Mouse (Mus musculus): Measurements from ENCODE around the gene Bloc1s5.

Bloc1s5 gene

DNA sequence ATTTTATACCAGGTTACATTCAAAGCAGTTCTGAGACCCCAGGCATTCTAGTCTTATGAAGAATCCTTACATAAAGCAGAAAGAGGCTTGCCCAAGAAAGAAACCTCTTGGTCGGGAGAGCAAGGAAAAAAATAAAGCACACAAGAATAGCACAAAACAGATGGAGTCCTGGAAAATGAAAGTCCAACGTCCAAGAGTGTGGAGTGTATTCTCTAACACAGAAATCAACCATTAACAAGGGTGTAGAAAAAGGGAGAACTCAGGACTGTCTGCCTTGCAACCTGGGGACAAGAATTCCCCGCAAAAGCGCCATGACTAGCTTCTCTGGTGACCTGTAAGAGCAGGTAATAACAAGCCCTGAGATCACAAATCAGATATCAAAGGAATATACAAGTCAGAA lies 69.7 kb downstream of the Bloc1s5 start:
- DNase-seq (ENCODE audit: low spot score) = no peak

DNA sequence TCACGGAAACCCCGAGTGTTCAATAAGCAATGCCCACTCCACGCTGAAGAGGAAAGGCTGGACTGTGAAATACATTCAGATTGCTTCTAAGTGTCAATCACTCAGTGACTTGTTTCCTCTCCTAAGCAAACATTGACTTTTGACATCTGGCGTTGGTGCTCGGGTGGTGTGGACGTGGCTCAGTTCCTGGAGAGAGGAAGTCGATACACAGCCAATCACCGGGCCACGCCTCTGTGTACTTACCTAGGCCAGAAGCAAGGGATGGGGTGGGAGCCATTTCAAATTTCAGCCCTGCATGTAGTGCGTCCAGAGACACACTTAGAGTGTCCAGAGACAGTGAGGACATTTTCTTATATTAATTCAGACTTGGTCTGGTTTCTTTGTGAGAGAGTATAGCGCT lies 80.3 kb downstream of the Bloc1s5 start:
- DNase-seq (ENCODE audit: low spot score) = peak; percentile 34

DNA sequence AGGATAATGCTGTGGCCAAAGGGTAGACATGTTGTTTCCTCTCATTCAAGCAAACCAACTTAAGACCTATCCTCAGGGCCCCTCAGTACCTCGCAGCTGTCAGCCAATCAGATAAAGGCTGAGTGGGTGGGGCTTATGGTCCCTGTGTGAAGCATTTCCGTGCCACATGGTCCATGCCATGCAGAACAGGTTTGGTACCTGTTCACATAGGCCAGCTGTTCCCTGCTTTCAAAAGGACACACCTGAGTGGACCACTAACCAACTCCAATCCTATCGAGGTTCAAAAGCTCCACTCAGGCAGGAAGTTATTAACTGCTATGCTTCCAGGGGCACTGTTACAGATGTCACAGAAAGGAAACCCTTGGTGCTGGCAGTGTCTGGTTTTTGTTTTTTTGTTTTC lies 80.7 kb downstream of the Bloc1s5 start:
- peak; percentile 36 for DNase-seq (ENCODE audit: low spot score)

DNA sequence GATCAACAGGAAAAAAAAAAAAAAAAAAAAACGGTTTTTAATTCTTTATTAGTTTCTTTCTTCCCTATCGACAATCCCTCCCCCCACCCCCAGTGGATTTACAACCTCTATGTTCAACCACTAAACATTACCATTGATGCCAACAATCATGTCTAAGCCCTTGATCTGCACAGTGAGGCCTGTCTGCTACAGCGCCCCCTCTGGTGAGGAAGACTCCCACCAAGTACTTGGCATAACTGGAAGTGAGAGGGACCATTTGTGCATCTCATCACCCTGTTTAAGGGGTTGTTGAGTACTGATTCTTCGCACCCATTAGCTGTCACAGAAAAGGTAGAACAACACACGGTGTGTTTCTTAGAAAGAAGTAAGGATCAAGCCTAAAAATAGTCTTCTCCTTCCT lies 86.2 kb downstream of the Bloc1s5 start:
- DNase-seq (ENCODE audit: low spot score) = peak; percentile 45

DNA sequence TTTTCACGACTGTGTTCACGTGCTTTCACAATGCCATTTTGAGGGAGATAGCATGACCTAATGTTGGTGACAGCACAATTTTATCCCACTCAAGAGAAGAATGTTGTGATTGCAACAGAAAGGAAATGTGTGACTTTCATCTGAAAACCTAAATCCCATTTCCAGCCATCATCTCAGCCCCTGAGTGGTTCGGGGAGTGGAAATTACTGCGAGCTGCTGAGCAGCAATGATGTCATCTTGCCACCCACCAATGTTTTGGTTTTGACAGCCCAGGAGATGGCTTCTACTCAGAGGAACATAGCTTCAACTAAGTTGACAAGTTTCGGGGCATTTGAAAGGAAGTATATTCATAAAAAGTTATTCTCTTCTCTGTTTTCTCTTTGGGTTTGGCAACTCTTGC lies 87.2 kb downstream of the Bloc1s5 start:
- DNase-seq (ENCODE audit: low spot score) = peak; percentile 15

DNA sequence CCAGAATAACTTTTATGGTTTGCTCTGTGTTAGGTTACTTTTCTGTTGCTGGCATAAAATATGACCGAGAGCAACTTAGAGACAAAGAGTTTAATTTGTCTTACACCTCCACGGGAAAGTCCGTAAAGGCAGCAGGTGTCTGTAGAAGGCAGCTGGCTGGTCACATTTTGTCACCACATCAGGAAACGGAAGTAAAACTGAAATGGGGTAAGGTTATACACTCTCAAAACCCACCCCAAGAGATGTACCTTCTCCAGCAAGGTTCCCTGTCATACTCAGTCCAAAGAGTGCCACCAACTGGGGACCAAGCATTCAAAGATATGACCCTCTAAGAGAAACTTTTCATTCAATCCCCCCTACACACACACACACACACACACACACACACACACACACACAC lies 88.2 kb downstream of the Bloc1s5 start:
- DNase-seq (ENCODE audit: low spot score) = peak; percentile 7

DNA sequence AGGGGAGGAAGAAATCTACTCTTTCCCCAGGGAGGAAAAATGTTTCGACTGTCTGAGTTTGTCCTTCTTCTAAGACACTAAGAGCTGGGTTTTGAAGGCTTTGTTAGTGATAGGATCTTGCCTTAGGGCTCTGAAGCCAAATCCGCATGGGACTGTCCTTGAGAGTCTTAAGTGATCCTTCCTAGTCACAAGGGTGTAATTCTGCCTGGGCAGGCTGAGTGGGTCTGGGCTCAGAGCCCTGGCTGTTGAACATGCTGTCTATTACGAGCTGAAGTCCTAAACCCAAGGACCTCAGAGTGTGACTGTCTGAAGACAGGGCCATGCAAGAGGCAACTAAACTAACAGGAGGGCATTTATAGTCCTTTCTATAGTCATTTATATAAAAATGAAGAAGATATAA lies 89.4 kb downstream of the Bloc1s5 start:
- peak; percentile 32 for DNase-seq (ENCODE audit: low spot score)

DNA sequence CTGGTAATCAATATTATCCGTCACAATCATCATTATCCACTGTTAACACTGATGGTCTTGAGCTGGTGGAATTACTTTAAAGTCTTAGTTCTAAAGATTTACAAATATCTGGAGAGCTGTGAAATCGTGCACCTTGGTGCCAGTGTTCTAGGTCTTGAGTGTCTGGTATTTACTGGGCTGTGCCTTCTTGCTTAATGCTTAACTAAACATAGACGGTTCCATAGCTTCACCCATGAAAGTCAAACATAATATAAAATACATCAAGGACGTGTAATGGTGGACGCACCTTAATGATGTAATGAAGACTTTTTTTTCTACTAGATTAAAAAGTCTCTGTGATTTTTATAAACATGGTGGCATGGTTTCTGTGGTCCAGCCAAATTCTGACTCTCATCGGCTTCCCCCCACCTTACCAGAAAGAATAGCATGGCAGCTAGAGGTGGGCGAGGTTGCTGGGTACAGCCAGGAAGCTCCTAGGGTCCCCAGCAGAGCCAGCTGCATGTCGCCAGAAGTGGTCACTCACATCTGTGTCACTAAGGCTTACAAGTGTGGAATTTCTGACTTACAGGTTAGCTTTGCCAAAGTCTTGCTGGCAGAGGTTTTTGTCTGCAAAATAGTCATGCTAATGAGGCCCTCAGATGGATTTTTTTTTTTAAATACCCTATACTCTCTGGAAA lies 90.0 kb downstream of the Bloc1s5 start:
- DNase-seq (ENCODE audit: low spot score) = peak; percentile 25

DNA sequence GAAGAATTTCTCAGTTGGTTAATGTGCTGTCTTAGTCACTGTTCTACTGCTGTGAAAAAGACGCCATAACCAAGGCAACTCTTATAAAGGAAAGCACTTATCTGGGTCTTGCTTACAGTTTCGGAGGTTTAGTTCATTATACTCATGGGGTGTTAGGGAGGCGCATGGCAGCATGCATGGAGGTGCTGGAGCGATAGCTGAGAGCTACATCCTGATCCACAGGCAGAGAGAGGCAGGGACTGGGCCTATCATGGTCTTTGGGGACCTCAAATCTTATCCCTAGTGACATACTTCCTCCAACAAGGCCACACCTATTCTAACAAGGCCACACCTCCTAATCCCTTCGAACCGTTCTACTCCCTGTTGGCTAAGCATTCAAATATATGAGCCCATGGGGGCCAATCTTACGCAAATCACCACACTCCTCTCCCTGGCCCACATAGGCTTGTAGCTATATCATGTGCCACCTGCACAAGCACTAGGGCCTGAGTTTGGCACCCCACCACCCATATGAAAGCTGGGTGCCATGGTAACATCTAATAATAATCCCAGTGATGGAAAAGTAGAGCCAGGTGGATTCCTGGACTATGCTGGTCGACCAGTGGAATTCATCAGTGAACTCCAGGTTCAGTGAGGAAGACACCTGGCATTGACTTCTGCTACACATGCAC lies 91.3 kb downstream of the Bloc1s5 start:
- DNase-seq (ENCODE audit: low spot score) = peak; percentile 18

Data from testis, postnatal 10 days (tissue).